Mouse (Mus musculus) lung, postnatal 4 days (tissue): ENCODE results near the gene Acrbp.
A peak's percentile ranks its signal among the peaks of the same experiment; 100 is the strongest.
"Not testable (repeated sequence)": the region's sequence is repeated elsewhere in the genome, so short reads cannot be mapped to it uniquely, and the experiment has no call there.

Experiments used
- DNase-seq, 2 experiments: peaks; one replicate each; pipeline ENCODE4 v3.0.0; 2021

Acrbp gene

GRCm38 (mm10) chr6:125049678-125050077 lies at the start of gene Acrbp:
Gene Acrbp, plus strand, starts transcription at chr6:125049689.
- no peak for DNase-seq

GRCm38 (mm10) chr6:125003706-125004105 lies 45.8 kb upstream of the Acrbp start:
- no peak for DNase-seq

GRCm38 (mm10) chr6:125005086-125005485 lies 44.4 kb upstream of the Acrbp start:
- DNase-seq = no peak

- DNase-seq = no peak
Observed at GRCm38 (mm10) chr6:125008060-125008459, 41.4 kb upstream of the Acrbp start.

GRCm38 (mm10) chr6:125008586-125009128 lies 40.8 kb upstream of the Acrbp start:
- DNase-seq = peak; percentile 98 to 99

GRCm38 (mm10) chr6:125009129-125009180 lies 40.5 kb upstream of the Acrbp start, which contains the start of gene Zfp384:
Gene Zfp384, plus strand, starts transcription at chr6:125009145.
- DNase-seq = no peak

- peak; percentile 87 to 92 for DNase-seq
Observed at GRCm38 (mm10) chr6:125009181-125010073, 40.1 kb upstream of the Acrbp start.

GRCm38 (mm10) chr6:125017682-125018081 lies 31.8 kb upstream of the Acrbp start:
- no peak for DNase-seq

- peak; percentile 63 to 79 for DNase-seq
Observed at GRCm38 (mm10) chr6:125030532-125030931, 19.0 kb upstream of the Acrbp start.

- DNase-seq = no peak
Observed at GRCm38 (mm10) chr6:125031604-125032003, 17.9 kb upstream of the Acrbp start.

- DNase-seq = no peak
Observed at GRCm38 (mm10) chr6:125038666-125039065, 10.8 kb upstream of the Acrbp start.

GRCm38 (mm10) chr6:125039131-125039530 lies 10.4 kb upstream of the Acrbp start:
- DNase-seq = no peak

- DNase-seq = peak; percentile 92 to 94
Observed at GRCm38 (mm10) chr6:125039533-125040153, 9.8 kb upstream of the Acrbp start, which contains the start of gene Ing4. Gene Ing4, plus strand, starts transcription at chr6:125039760.

GRCm38 (mm10) chr6:125040221-125040620 lies 9.3 kb upstream of the Acrbp start:
- no peak for DNase-seq

GRCm38 (mm10) chr6:125041047-125041446 lies 8.4 kb upstream of the Acrbp start:
- no peak for DNase-seq

GRCm38 (mm10) chr6:125042081-125042480 lies 7.4 kb upstream of the Acrbp start:
- DNase-seq = no peak

GRCm38 (mm10) chr6:125046691-125047090 lies 2.8 kb upstream of the Acrbp start:
- DNase-seq = peak; percentile 84 to 85

- no peak for DNase-seq
Observed at GRCm38 (mm10) chr6:125051237-125051636, 1.7 kb downstream of the Acrbp start.

- DNase-seq = no peak
Observed at GRCm38 (mm10) chr6:125061493-125061892, 12.0 kb downstream of the Acrbp start.

GRCm38 (mm10) chr6:125062511-125062910 lies 13.0 kb downstream of the Acrbp start:
- DNase-seq = no peak

GRCm38 (mm10) chr6:125063906-125064305 lies 14.4 kb downstream of the Acrbp start:
- no peak for DNase-seq

- not testable (repeated sequence) for DNase-seq
Observed at GRCm38 (mm10) chr6:125065223-125065622, 15.7 kb downstream of the Acrbp start.

GRCm38 (mm10) chr6:125067571-125067995 lies 18.1 kb downstream of the Acrbp start, which contains the start of gene Lpar5:
Gene Lpar5, plus strand, starts transcription at chr6:125067920.
- DNase-seq = no peak
